Mouse (Mus musculus): ENCODE data around the gene Pacrg. TPM values are rescaled to one million over a fixed set of nuclear protein-coding genes. Genes with fewer than 3 reads are reported as not detected.
A peak's percentile ranks its signal among the peaks of the same experiment; 100 is the strongest.

Gene Pacrg
- polyA plus RNA-seq, 1 experiment = 264 TPM

GRCm38 (mm10) chr17:10531024-10531423, 309.1 kb downstream of the Pacrg start:
- H3K27me3 ChIP-seq (ENCODE audit: control insufficient read depth, insufficient read depth, low read length) = no peaks in the 10 kb centered on the region

GRCm38 (mm10) chr17:10529329-10529955, 310.7 kb downstream of the Pacrg start:
- H3K4me1 ChIP-seq (ENCODE audit: control insufficient read depth, insufficient read depth, low read length) = no peaks in the 10 kb centered on the region
- no peak overlapping the region for H3K4me3 ChIP-seq (ENCODE audit: control insufficient read depth, low read depth, low read length)
- H3K27ac ChIP-seq (ENCODE audit: control insufficient read depth, insufficient read depth, low read depth, low read length) = no peak overlapping the region
- no peaks in the 10 kb centered on the region for H3K36me3 ChIP-seq (ENCODE audit: control insufficient read depth, insufficient read depth, low read length)
- H3K27me3 ChIP-seq (ENCODE audit: control insufficient read depth, insufficient read depth, low read length) = no peaks in the 10 kb centered on the region
- no peak for TF ChIP-seq POLR2A (IDR thresholded peaks at IDR 0.05; ENCODE audit: control insufficient read depth, low read depth, low read length)
- peak; percentile 14; the same call in 1 of the 2 replicates for TF ChIP-seq CTCF (IDR thresholded peaks at IDR 0.05; ENCODE audit: control insufficient read depth, insufficient read depth, insufficient replicate concordance, low read depth, low read length)

More at GRCm38 (mm10) chr17:10531024-10531423, 309.1 kb downstream of the Pacrg start:
- no peak for TF ChIP-seq POLR2A (IDR thresholded peaks at IDR 0.05; ENCODE audit: control insufficient read depth, low read depth, low read length)
- Histone ChIP-seq H3K27ac (ENCODE audit: control insufficient read depth, insufficient read depth, low read depth, low read length) (no peak overlapping the region), H3K4me1 (ENCODE audit: control insufficient read depth, insufficient read depth, low read length) (no peaks in the 10 kb centered on the region), H3K36me3 (ENCODE audit: control insufficient read depth, insufficient read depth, low read length) (no peaks in the 10 kb centered on the region), H3K4me3 (ENCODE audit: control insufficient read depth, low read depth, low read length) (no peak overlapping the region)

- H3K36me3 ChIP-seq (ENCODE audit: control insufficient read depth, insufficient read depth, low read length) = no peaks in the 10 kb centered on the region
- no peaks in the 10 kb centered on the region for H3K27me3 ChIP-seq (ENCODE audit: control insufficient read depth, insufficient read depth, low read length)
- H3K4me3 ChIP-seq (ENCODE audit: control insufficient read depth, low read depth, low read length) = no peak overlapping the region
- no peak overlapping the region for H3K27ac ChIP-seq (ENCODE audit: control insufficient read depth, insufficient read depth, low read depth, low read length)
- TF ChIP-seq POLR2A (IDR thresholded peaks at IDR 0.05; ENCODE audit: control insufficient read depth, low read depth, low read length) (no peak), CTCF (IDR thresholded peaks at IDR 0.05; ENCODE audit: control insufficient read depth, insufficient read depth, insufficient replicate concordance, low read depth, low read length) (no peak)
- H3K4me1 ChIP-seq (ENCODE audit: control insufficient read depth, insufficient read depth, low read length) = no peaks in the 10 kb centered on the region
These were observed 318.8 kb downstream of the Pacrg start for GRCm38 (mm10) chr17:10521282-10521681.

GRCm38 (mm10) chr17:10519506-10520155, 320.5 kb downstream of the Pacrg start:
- Histone ChIP-seq H3K27me3 (ENCODE audit: control insufficient read depth, insufficient read depth, low read length) (no peaks in the 10 kb centered on the region), H3K27ac (ENCODE audit: control insufficient read depth, insufficient read depth, low read depth, low read length) (no peak overlapping the region), H3K36me3 (ENCODE audit: control insufficient read depth, insufficient read depth, low read length) (no peaks in the 10 kb centered on the region), H3K4me3 (ENCODE audit: control insufficient read depth, low read depth, low read length) (no peak overlapping the region), H3K4me1 (ENCODE audit: control insufficient read depth, insufficient read depth, low read length) (no peaks in the 10 kb centered on the region)
- no peak for TF ChIP-seq CTCF (IDR thresholded peaks at IDR 0.05; ENCODE audit: control insufficient read depth, insufficient read depth, insufficient replicate concordance, low read depth, low read length)

GRCm38 (mm10) chr17:10514812-10515211, 325.3 kb downstream of the Pacrg start:
- H3K27me3 ChIP-seq (ENCODE audit: control insufficient read depth, insufficient read depth, low read length) = no peaks in the 10 kb centered on the region
- no peaks in the 10 kb centered on the region for H3K36me3 ChIP-seq (ENCODE audit: control insufficient read depth, insufficient read depth, low read length)
- H3K27ac ChIP-seq (ENCODE audit: control insufficient read depth, insufficient read depth, low read depth, low read length) = no peak overlapping the region
- TF ChIP-seq POLR2A (IDR thresholded peaks at IDR 0.05; ENCODE audit: control insufficient read depth, low read depth, low read length) (no peak), CTCF (IDR thresholded peaks at IDR 0.05; ENCODE audit: control insufficient read depth, insufficient read depth, insufficient replicate concordance, low read depth, low read length) (no peak)
- no peak overlapping the region for H3K4me3 ChIP-seq (ENCODE audit: control insufficient read depth, low read depth, low read length)
- H3K4me1 ChIP-seq (ENCODE audit: control insufficient read depth, insufficient read depth, low read length) = peaks cover 2% of the 10 kb centered on the region; the same call in 1 of the 2 replicates

GRCm38 (mm10) chr17:10510913-10511759, 329.0 kb downstream of the Pacrg start:
- TF ChIP-seq CTCF (IDR thresholded peaks at IDR 0.05; ENCODE audit: control insufficient read depth, insufficient read depth, insufficient replicate concordance, low read depth, low read length) (no peak), POLR2A (IDR thresholded peaks at IDR 0.05; ENCODE audit: control insufficient read depth, low read depth, low read length) (no peak)
- Histone ChIP-seq H3K36me3 (ENCODE audit: control insufficient read depth, insufficient read depth, low read length) (no peaks in the 10 kb centered on the region), H3K4me1 (ENCODE audit: control insufficient read depth, insufficient read depth, low read length) (peaks cover 2% of the 10 kb centered on the region; the same call in 1 of the 2 replicates), H3K27ac (ENCODE audit: control insufficient read depth, insufficient read depth, low read depth, low read length) (no peak overlapping the region), H3K27me3 (ENCODE audit: control insufficient read depth, insufficient read depth, low read length) (no peaks in the 10 kb centered on the region), H3K4me3 (ENCODE audit: control insufficient read depth, low read depth, low read length) (no peak overlapping the region)

GRCm38 (mm10) chr17:10510467-10510866, 329.6 kb downstream of the Pacrg start:
- H3K27ac ChIP-seq (ENCODE audit: control insufficient read depth, insufficient read depth, low read depth, low read length) = no peak overlapping the region
- peaks cover 2% of the 10 kb centered on the region; the same call in 1 of the 2 replicates for H3K4me1 ChIP-seq (ENCODE audit: control insufficient read depth, insufficient read depth, low read length)
- H3K27me3 ChIP-seq (ENCODE audit: control insufficient read depth, insufficient read depth, low read length) = no peaks in the 10 kb centered on the region
- TF ChIP-seq POLR2A (IDR thresholded peaks at IDR 0.05; ENCODE audit: control insufficient read depth, low read depth, low read length) (no peak), CTCF (IDR thresholded peaks at IDR 0.05; ENCODE audit: control insufficient read depth, insufficient read depth, insufficient replicate concordance, low read depth, low read length) (no peak)
- H3K36me3 ChIP-seq (ENCODE audit: control insufficient read depth, insufficient read depth, low read length) = no peaks in the 10 kb centered on the region
- H3K4me3 ChIP-seq (ENCODE audit: control insufficient read depth, low read depth, low read length) = no peak overlapping the region
